Mouse (Mus musculus) midbrain, embryonic 16.5 days (tissue): ENCODE results near the gene Serpinb9d. TPM values are rescaled to one million over a fixed set of nuclear protein-coding genes. Genes with fewer than 3 reads are reported as not detected.
"Not testable (repeated sequence)": the region's sequence is repeated elsewhere in the genome, so short reads cannot be mapped to it uniquely, and the experiment has no call there.

Source experiments
- ATAC-seq: fragments of 200-750 bp; cut with Nextera tagmentation; 2 replicates; pipeline ENCODE4 v1.8.0; 2017; ENCODE audit warnings: moderate TSS enrichment
- H3K27ac ChIP-seq: fragments of 300-500 bp; sonication (generic); 2 replicates; pipeline ENCODE4 v1.5.1; 2014; ENCODE audit warnings: mild to moderate bottlenecking, low read length, mixed read lengths
- H3K27me3 ChIP-seq: fragments of 300-500 bp; sonication (generic); 2 replicates; pipeline ENCODE4 v1.6.1; 2014; ENCODE audit warnings: low read depth, low read length, mixed read lengths; ENCODE audit not compliant: control insufficient read depth, insufficient read depth
- H3K36me3 ChIP-seq: fragments of 300-500 bp; sonication (generic); 2 replicates; pipeline ENCODE4 v1.6.1; 2014; ENCODE audit warnings: mild to moderate bottlenecking, low read length, moderate library complexity, mixed read lengths; ENCODE audit not compliant: control insufficient read depth, insufficient read depth
- H3K4me1 ChIP-seq: fragments of 300-500 bp; sonication (generic); 2 replicates; pipeline ENCODE4 v1.6.1; 2014; ENCODE audit warnings: mild to moderate bottlenecking, low read length, mixed read lengths; ENCODE audit not compliant: control insufficient read depth, insufficient read depth
- H3K4me2 ChIP-seq: fragments of 300-500 bp; sonication (generic); 2 replicates; pipeline ENCODE4 v1.6.1; 2014; ENCODE audit warnings: mild to moderate bottlenecking, low read length, mixed read lengths
- H3K4me3 ChIP-seq: fragments of 300-500 bp; sonication (generic); 2 replicates; pipeline ENCODE4 v1.5.1; 2014; ENCODE audit warnings: low read depth, mild to moderate bottlenecking, low read length, moderate library complexity, mixed read lengths
- H3K9ac ChIP-seq: fragments of 300-500 bp; sonication (generic); 2 replicates; pipeline ENCODE4 v1.6.1; 2014; ENCODE audit warnings: low read depth, low read length, mixed read lengths
- H3K9me3 ChIP-seq: fragments of 300-500 bp; sonication (generic); replicated peaks from 2 replicates; pipeline ENCODE4 v1.6.1; 2014; ENCODE audit warnings: mild to moderate bottlenecking, low read length, mixed read lengths; ENCODE audit not compliant: control insufficient read depth, poor library complexity, severe bottlenecking
- WGBS: fragments of 180-500 bp; shearing (Covaris S2); extraction: QIAGEN DNeasy Blood & Tissue Kit; methylation state at CpG from one replicate; pipeline ENCODE4 v1.1.7; 2014; 5-methylcytosine and 5-hydroxymethylcytosine counted together
- polyA plus RNA-seq: library from polyadenylated mRNA; unstranded; fragments of >200 nt; fragmentation: Nextera tagmentation; extraction: Ambion mirVana; gene quantifications from 2 replicates; pipeline ENCODE4 v1.2.1, GENCODE M21; 2015

Gene Serpinb9d
- not detected in 2 replicates for polyA plus RNA-seq

GRCm38 (mm10) chr13:33192659-33193058, at the start of gene Serpinb9d:
TSS of gene Serpinb9d (plus strand) at chr13:33192959.
- no peak within 1 kb of the TSS for H3K4me3 ChIP-seq
- no peak for ATAC-seq
- H3K9ac ChIP-seq = no peak within 1 kb of the TSS
- WGBS = 86% methylated on average over 5 of the region's 5 CpGs
- H3K27ac ChIP-seq = no peak within 1 kb of the TSS
- H3K4me2 ChIP-seq = no peak within 1 kb of the TSS
- no peaks in the 10 kb centered on the region for H3K4me1 ChIP-seq
- peaks cover 2% of the 10 kb centered on the region; the same call in 1 of the 2 replicates for H3K9me3 ChIP-seq
- no peaks in the 10 kb centered on the region for H3K36me3 ChIP-seq
- H3K27me3 ChIP-seq = no peaks in the 10 kb centered on the region

- WGBS = 77% methylated on average over 4 of the region's 4 CpGs
- H3K27me3 ChIP-seq = no peaks in the 10 kb centered on the region
Observed at GRCm38 (mm10) chr13:33159642-33160041, 33.1 kb upstream of the Serpinb9d start, which contains the start of gene Serpinb9c. TSS of gene Serpinb9c (minus strand) at chr13:33159742.

GRCm38 (mm10) chr13:33190486-33190885, 2.3 kb upstream of the Serpinb9d start:
- not testable (repeated sequence) for H3K27me3 ChIP-seq, H3K9ac ChIP-seq, H3K4me2 ChIP-seq, H3K9me3 ChIP-seq, H3K4me3 ChIP-seq, H3K36me3 ChIP-seq, H3K27ac ChIP-seq, ATAC-seq, H3K4me1 ChIP-seq
- WGBS = 89% methylated on average over 1 of the region's 1 CpGs

More at GRCm38 (mm10) chr13:33159642-33160041, 33.1 kb upstream of the Serpinb9d start, which contains the start of gene Serpinb9c:
- no peak within 1 kb of the TSS for H3K9ac ChIP-seq
- no peaks in the 10 kb centered on the region for H3K36me3 ChIP-seq
- H3K4me2 ChIP-seq = no peak within 1 kb of the TSS
- H3K27ac ChIP-seq = no peak within 1 kb of the TSS
- H3K9me3 ChIP-seq = no peaks in the 10 kb centered on the region; the same call in 1 of the 2 replicates
- no peak within 1 kb of the TSS for H3K4me3 ChIP-seq
- H3K4me1 ChIP-seq = no peaks in the 10 kb centered on the region
- ATAC-seq = no peak

- Histone ChIP-seq H3K9ac (no peak overlapping the region), H3K27ac (no peak overlapping the region), H3K27me3 (no peaks in the 10 kb centered on the region), H3K36me3 (no peaks in the 10 kb centered on the region), H3K4me3 (no peak overlapping the region), H3K4me1 (no peaks in the 10 kb centered on the region), H3K9me3 (no peaks in the 10 kb centered on the region), H3K4me2 (no peak overlapping the region)
- ATAC-seq = no peak
- WGBS = 60% methylated on average over 2 of the region's 2 CpGs
Observed at GRCm38 (mm10) chr13:33199740-33200139, 7.0 kb downstream of the Serpinb9d start.

GRCm38 (mm10) chr13:33249312-33249711, 56.6 kb downstream of the Serpinb9d start, which contains the start of gene Serpinb9e:
TSS of gene Serpinb9e (plus strand) at chr13:33249612.
- not testable (repeated sequence) for H3K4me1 ChIP-seq, H3K27ac ChIP-seq, H3K9ac ChIP-seq, H3K9me3 ChIP-seq, H3K27me3 ChIP-seq, H3K4me3 ChIP-seq, ATAC-seq, H3K4me2 ChIP-seq, H3K36me3 ChIP-seq
- WGBS = 75% methylated on average over 2 of the region's 2 CpGs

Other genes starting within 250 kb of the Serpinb9d start
- 1.2 and 2.0 TPM in 2 replicates for gene Serpinb6b, start 227.8 kb upstream of the Serpinb9d start, polyA plus RNA-seq
- gene Serpinb9, start 189.7 kb upstream of the Serpinb9d start, polyA plus RNA-seq = 1.9 and 2.0 TPM in 2 replicates
- 0.13 and 0.30 TPM in 2 replicates for gene Serpinb9b, start 165.5 kb upstream of the Serpinb9d start, polyA plus RNA-seq
- 3.2 and 4.3 TPM in 2 replicates for gene Serpinb1b, start 114.4 kb upstream of the Serpinb9d start, polyA plus RNA-seq
- not detected in 2 replicates for gene Serpinb9c, start 33.2 kb upstream of the Serpinb9d start, polyA plus RNA-seq
- not detected in 2 replicates for gene Serpinb9e, start 56.7 kb downstream of the Serpinb9d start, polyA plus RNA-seq
- gene Serpinb9f, start 131.1 kb downstream of the Serpinb9d start, polyA plus RNA-seq = not detected in 2 replicates
- gene Gm11397, start 202.8 kb downstream of the Serpinb9d start, polyA plus RNA-seq = not detected in 2 replicates